Mouse (Mus musculus) thymus, adult 2 months (tissue): ENCODE measurements around the gene C2cd2l. TPM values are rescaled to one million over a fixed set of nuclear protein-coding genes. Genes with fewer than 3 reads are reported as not detected.
A peak's percentile ranks its signal among the peaks of the same experiment; 100 is the strongest.
"Not testable (repeated sequence)": the region's sequence is repeated elsewhere in the genome, so short reads cannot be mapped to it uniquely, and the experiment has no call there.

Source experiments
- DNase-seq: peaks from one replicate; pipeline ENCODE4 v3.0.0; 2021
- H3K27ac ChIP-seq: fragments of 200-500 bp; 2 replicates; pipeline ENCODE4 v1.5.1; 2012; ENCODE audit warnings: low read length, control low read depth; ENCODE audit not compliant: control insufficient read depth, insufficient read depth
- H3K27me3 ChIP-seq: fragments of 200-500 bp; 2 replicates; pipeline ENCODE4 v1.6.1; 2012; ENCODE audit warnings: mild to moderate bottlenecking, low read length, moderate library complexity, mixed read lengths; ENCODE audit not compliant: control insufficient read depth, insufficient read depth
- H3K36me3 ChIP-seq: fragments of 200-500 bp; 2 replicates; pipeline ENCODE4 v1.6.1; 2012; ENCODE audit warnings: mild to moderate bottlenecking, low read length, moderate library complexity; ENCODE audit not compliant: control insufficient read depth, insufficient read depth
- H3K4me1 ChIP-seq: fragments of 200-500 bp; replicated peaks from 2 replicates; pipeline ENCODE4 v1.6.1; 2012; ENCODE audit warnings: low read length; ENCODE audit not compliant: control insufficient read depth, insufficient read depth
- H3K4me3 ChIP-seq: fragments of 200-500 bp; 2 replicates; pipeline ENCODE4 v1.5.1; 2012; ENCODE audit warnings: mild to moderate bottlenecking, low read length, control low read depth, moderate library complexity; ENCODE audit not compliant: control insufficient read depth, insufficient read depth
- CTCF ChIP-seq: fragments of 200-500 bp; IDR thresholded peaks from 2 replicates; pipeline ENCODE4 v1.5.1; 2012; ENCODE audit warnings: mild to moderate bottlenecking, control low read depth, low read length, moderate library complexity, borderline replicate concordance; ENCODE audit not compliant: control insufficient read depth, poor library complexity, insufficient read depth; ENCODE audit errors: extremely low read depth
- POLR2A ChIP-seq: fragments of 200-500 bp; IDR thresholded peaks from 2 replicates; pipeline ENCODE4 v1.6.1; 2012; ENCODE audit warnings: mild to moderate bottlenecking, low read length, control low read depth, moderate library complexity; ENCODE audit not compliant: control insufficient read depth, poor library complexity, insufficient read depth; ENCODE audit errors: extremely low read depth
- WGBS: fragments of 180-500 bp; shearing (Covaris S2); methylation state at CpG from one replicate; pipeline ENCODE4 v1.1.7; 2018; 5-methylcytosine and 5-hydroxymethylcytosine counted together
- polyA plus RNA-seq: library from polyadenylated mRNA; depleted of rRNA; stranded (reverse); fragments of >200 nt; gene quantifications from 2 replicates; pipeline ENCODE4 v1.2.3, GENCODE M21; 2012; rRNA removed

C2cd2l gene
- polyA plus RNA-seq, result 94.1 and 110 TPM in 2 replicates

DNA sequence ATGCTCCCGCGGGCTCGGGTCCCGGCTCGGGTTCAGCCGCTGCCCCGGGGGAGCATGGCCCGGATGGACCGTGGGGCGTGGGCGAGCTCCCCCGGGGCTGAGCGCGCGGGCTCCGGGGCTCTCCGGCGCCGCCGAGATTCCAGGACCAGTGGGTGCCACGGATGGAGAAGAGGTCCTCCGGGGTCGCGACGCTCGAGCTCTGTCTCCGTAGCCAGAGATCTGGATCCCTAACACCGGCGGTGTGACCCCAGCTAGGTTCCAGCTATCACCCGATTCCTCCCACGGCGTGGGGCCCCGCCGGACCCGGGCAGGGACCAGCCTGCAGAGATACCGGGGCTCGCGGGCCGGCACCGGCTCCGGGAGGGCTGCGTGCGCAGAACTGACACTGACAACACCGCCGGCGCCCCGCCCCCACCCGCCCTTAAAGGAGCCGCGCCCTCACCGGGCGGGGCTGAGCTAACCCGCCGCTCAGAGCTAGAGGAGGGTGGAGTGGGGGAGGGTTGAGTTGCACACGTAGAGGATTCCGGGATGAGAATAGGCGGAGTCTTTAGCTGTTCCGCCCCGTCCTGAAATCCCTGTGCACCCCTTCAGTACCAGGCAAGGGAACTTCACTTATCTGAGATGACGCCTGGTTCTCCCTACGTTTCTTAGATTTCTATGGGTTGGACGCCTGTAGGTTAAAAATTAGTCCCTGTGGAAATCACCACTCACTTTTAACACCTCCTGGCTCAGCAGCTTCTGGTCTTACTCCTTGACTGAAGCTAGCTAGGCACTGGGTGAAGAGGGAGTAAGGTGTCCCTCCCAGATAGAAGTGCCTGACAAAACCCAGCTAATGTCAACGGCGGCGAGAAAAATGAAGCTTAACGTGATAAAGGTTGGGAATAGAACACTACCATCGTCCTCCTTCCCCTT, at the start of gene C2cd2l:
TSS of gene C2cd2l (minus strand) at position 399 of the 912 bp plus-strand sequence.
- DNase-seq, result peak; percentile 82
- H3K4me3 ChIP-seq, result peak within 1 kb of the TSS; percentile 94
- TF ChIP-seq POLR2A (peak; percentile 55; the same call in 1 of the 2 replicates), CTCF (0 out of 2 replicates have a peak, but pooled peaks have one; percentile 20)
- H3K27ac ChIP-seq, result no peak within 1 kb of the TSS
- no peaks in the 10 kb centered on the region for H3K27me3 ChIP-seq
- H3K36me3 ChIP-seq, result peaks cover 13% of the 10 kb centered on the region
- H3K4me1 ChIP-seq, result peaks cover 24% of the 10 kb centered on the region
- under 1% methylated on average over 66 of the region's 67 CpGs for WGBS

DNA sequence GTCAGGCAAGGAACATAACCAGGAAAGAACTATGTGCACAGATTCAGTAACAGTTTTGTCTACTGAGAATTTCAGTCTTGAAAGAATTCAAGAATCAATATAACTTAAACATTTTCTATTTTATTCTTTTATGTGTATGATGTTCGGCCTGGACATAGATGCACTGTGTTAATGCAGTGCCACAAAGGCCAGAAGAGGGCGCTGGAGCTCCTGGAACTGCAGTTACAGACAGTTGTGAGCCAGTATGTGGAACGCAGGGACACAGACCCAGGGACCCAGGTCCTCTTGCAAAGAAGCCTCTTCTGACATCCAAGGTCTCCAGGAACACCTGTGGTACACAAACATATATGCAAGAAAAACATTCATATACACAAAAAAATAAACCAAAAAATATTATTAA, 44.4 kb upstream of the C2cd2l start:
- H3K27ac ChIP-seq, result no peak overlapping the region
- no peaks in the 10 kb centered on the region for H3K27me3 ChIP-seq
- no peaks in the 10 kb centered on the region for H3K36me3 ChIP-seq
- no peak for TF ChIP-seq CTCF
- no peak for TF ChIP-seq POLR2A
- no peak overlapping the region for H3K4me3 ChIP-seq
- 71% methylated on average over 3 of the region's 3 CpGs for WGBS
- no peaks in the 10 kb centered on the region for H3K4me1 ChIP-seq
- DNase-seq, result peak; percentile 21

- not testable (repeated sequence) for H3K27me3 ChIP-seq, DNase-seq, H3K4me1 ChIP-seq
- H3K36me3 ChIP-seq, result peaks cover 14% of the 10 kb centered on the region
- H3K4me3 ChIP-seq, result peak overlapping the region; percentile 95
- H3K27ac ChIP-seq, result peak overlapping the region; percentile 3; the same call in 1 of the 2 replicates
- WGBS, result 43% methylated on average over 4 of the region's 4 CpGs
Observed at GRCm38 (mm10) chr9:44361931-44362330, 41.8 kb upstream of the C2cd2l start.

- under 1% methylated on average over 44 of the region's 44 CpGs for WGBS
- TF ChIP-seq CTCF (no peak), POLR2A (peak; percentile 57; the same call in 1 of the 2 replicates)
- no peaks in the 10 kb centered on the region for H3K27me3 ChIP-seq
- H3K27ac ChIP-seq, result peak within 1 kb of the TSS; percentile 65
- DNase-seq, result peak; percentile 94
- H3K36me3 ChIP-seq, result peaks cover 20% of the 10 kb centered on the region
- H3K4me1 ChIP-seq, result peaks cover 3% of the 10 kb centered on the region
- peak within 1 kb of the TSS; percentile 95 for H3K4me3 ChIP-seq
Observed at GRCm38 (mm10) chr9:44361190-44361917, 41.3 kb upstream of the C2cd2l start, which contains the start of gene Vps11. Gene Vps11 (minus strand): TSS chr9:44361670.

- no peaks in the 10 kb centered on the region for H3K27me3 ChIP-seq
- peaks cover 3% of the 10 kb centered on the region for H3K4me1 ChIP-seq
- DNase-seq, result peak; percentile 47
- WGBS, result 64% methylated on average over 4 of the region's 4 CpGs
- H3K36me3 ChIP-seq, result peaks cover 61% of the 10 kb centered on the region
- H3K4me3 ChIP-seq, result no peak overlapping the region
- TF ChIP-seq CTCF, result no peak
- TF ChIP-seq POLR2A, result no peak
- H3K27ac ChIP-seq, result no peak overlapping the region
Observed at GRCm38 (mm10) chr9:44357207-44357606, 37.1 kb upstream of the C2cd2l start.

DNA sequence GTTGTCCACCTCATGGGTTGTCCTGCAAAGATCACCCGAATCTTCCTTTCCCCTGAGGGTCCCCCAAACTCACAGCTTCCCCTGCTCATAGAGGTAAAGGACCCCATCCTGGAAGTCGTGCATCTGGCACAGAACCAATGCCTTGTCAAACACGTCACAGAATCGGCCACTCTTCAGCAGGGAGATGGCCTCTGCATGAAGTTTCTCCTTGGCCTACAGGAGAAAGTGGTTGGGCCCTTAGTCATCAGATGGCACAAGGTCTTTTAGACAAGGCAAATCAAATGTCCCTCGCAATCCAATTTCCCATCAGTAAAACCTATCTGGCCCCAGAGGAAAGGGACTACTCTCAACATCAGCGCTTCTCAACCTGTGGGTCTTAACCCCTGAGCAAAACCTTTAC, 33.1 kb upstream of the C2cd2l start:
- 95% methylated on average over 6 of the region's 6 CpGs for WGBS
- peaks cover 87% of the 10 kb centered on the region for H3K36me3 ChIP-seq
- H3K27me3 ChIP-seq, result no peaks in the 10 kb centered on the region
- TF ChIP-seq POLR2A (no peak), CTCF (no peak)
- peaks cover 3% of the 10 kb centered on the region for H3K4me1 ChIP-seq
- H3K4me3 ChIP-seq, result no peak overlapping the region
- H3K27ac ChIP-seq, result no peak overlapping the region
- no peak for DNase-seq
